In the genomic region with DNA sequence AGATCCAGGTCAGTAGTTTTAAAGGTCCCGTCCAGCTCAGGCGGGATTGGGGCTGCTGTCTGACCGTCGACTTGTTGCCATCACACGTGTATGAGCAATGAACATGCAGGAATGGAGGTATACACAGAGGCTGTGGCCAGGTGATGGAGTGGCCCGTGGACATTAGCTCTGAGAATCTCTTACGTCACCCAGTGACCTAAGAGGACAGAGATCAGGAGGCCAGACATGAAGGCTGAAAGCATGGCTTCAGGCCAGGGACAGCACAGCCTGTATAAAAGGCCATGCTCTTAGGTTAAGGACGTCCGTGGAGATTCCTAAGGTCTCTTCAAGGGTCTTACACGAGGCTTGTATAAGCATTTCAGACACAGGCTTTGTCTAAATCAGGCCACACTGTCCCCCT, we compare ENCODE assay signal across 14 mouse cellular contexts.
A peak's percentile ranks its signal among the peaks of the same experiment; 100 is the strongest.
DNase-seq lines count a peak whose midpoint lies in the region; ATAC-seq and TF ChIP-seq lines count a peak whose summit lies in the region.
"Had no signal": no experiment of that assay in that cellular context is flagged by ENCODE, and none has a peak within 500 bp of the region (broad histone marks: within the 10 kb centered on the region; RNA-seq: fewer than 3 reads in every experiment).

No protein-coding gene starts in this region.

- peaks cover 75% of the 10 kb centered on the region for H3K4me1 ChIP-seq in heart, embryonic 12.5 days (replicated peaks)
- peaks cover 16% of the 10 kb centered on the region for H3K4me1 ChIP-seq in heart, adult 2 months (ENCODE audit: control insufficient read depth, insufficient read depth, low read length)
- H3K4me1 ChIP-seq in liver, postnatal 0 days (ENCODE audit: insufficient read depth) = peaks cover 34% of the 10 kb centered on the region
- H3K4me1 ChIP-seq in liver, embryonic 12.5 days = peaks cover 56% of the 10 kb centered on the region

- H3K9ac ChIP-seq in heart, embryonic 12.5 days = 0 out of 2 replicates have a peak overlapping the region, but pooled peaks have one; percentile 15
- H3K9ac ChIP-seq in heart, adult 2 months (ENCODE audit: low read depth, low read length) = no peak overlapping the region
- H3K9ac ChIP-seq in liver, postnatal 0 days (replicated peaks) = no peak overlapping the region
- no peak overlapping the region for H3K9ac ChIP-seq in liver, embryonic 12.5 days
- H3K9ac ChIP-seq: embryonic facial prominence, embryonic 15.5 days; forebrain, embryonic 13.5 days; hindbrain, embryonic 14.5 days; liver, embryonic 14.5 days had no signal

- no peak overlapping the region for H3K4me2 ChIP-seq in heart, embryonic 12.5 days
- H3K4me2 ChIP-seq in liver, postnatal 0 days (ENCODE audit: low read depth, low read length) = no peak overlapping the region
- no peak overlapping the region for H3K4me2 ChIP-seq in liver, embryonic 12.5 days
- H3K4me2 ChIP-seq: embryonic facial prominence, embryonic 15.5 days; forebrain, embryonic 13.5 days; hindbrain, embryonic 14.5 days had no signal

- intact Hi-C loops in heart, adult 2 months (cut with DNase I) = no loop called here

- H3K9me3 ChIP-seq in heart, embryonic 12.5 days (replicated peaks) = no peaks in the 10 kb centered on the region
- H3K9me3 ChIP-seq in liver, postnatal 0 days (ENCODE audit: low read length) = no peaks in the 10 kb centered on the region
- H3K9me3 ChIP-seq in liver, embryonic 12.5 days (replicated peaks) = no peaks in the 10 kb centered on the region
- H3K9me3 ChIP-seq: embryonic facial prominence, embryonic 15.5 days; forebrain, embryonic 13.5 days had no signal

- TF ChIP-seq CTCF in heart, adult 2 months (IDR thresholded peaks at IDR 0.05) = no peak
- no peak for TF ChIP-seq CTCF in liver, postnatal 0 days (IDR thresholded peaks at IDR 0.05; ENCODE audit: low read depth)

- H3K36me3 ChIP-seq in heart, embryonic 12.5 days = no peaks in the 10 kb centered on the region
- H3K36me3 ChIP-seq in heart, adult 2 months (ENCODE audit: control insufficient read depth, insufficient read depth, low read length) = no peaks in the 10 kb centered on the region
- no peaks in the 10 kb centered on the region for H3K36me3 ChIP-seq in liver, postnatal 0 days (replicated peaks; ENCODE audit: insufficient read depth, low read length)
- no peaks in the 10 kb centered on the region; the same call in 1 of the 2 replicates for H3K36me3 ChIP-seq in liver, embryonic 12.5 days
- H3K36me3 ChIP-seq: embryonic facial prominence, embryonic 15.5 days had no signal

- H3K4me3 ChIP-seq in heart, embryonic 12.5 days = no peak overlapping the region
- no peak overlapping the region for H3K4me3 ChIP-seq in heart, adult 2 months
- no peak overlapping the region for H3K4me3 ChIP-seq in liver, postnatal 0 days (ENCODE audit: low read depth, low read length)
- no peak overlapping the region for H3K4me3 ChIP-seq in liver, embryonic 12.5 days
- H3K4me3 ChIP-seq: embryonic facial prominence, embryonic 15.5 days; forebrain, embryonic 13.5 days had no signal

- no peak for DNase-seq in heart, adult 2 months
- DNase-seq in liver, postnatal 0 days = no peak
- DNase-seq in kidney, adult 18-20 months = peak; percentile 50
- peak; percentile 47 for DNase-seq in kidney, postnatal 14 days
- DNase-seq in yolk sac, embryonic 10.5 days (ENCODE audit: low spot score) = no peak
- DNase-seq: cerebellum, adult 11 months; gastrocnemius, postnatal 10 days had no signal

- ATAC-seq in heart, embryonic 12.5 days (ENCODE audit: insufficient number of reproducible peaks, low FRiP score) = no peak
- ATAC-seq in liver, postnatal 0 days = peak; percentile 69
- ATAC-seq in liver, embryonic 12.5 days = no peak
- ATAC-seq: forebrain, embryonic 13.5 days had no signal

- peak overlapping the region; percentile 58; the same call in 1 of the 2 replicates for H3K27ac ChIP-seq in heart, embryonic 12.5 days (ENCODE audit: poor library complexity, severe bottlenecking)
- no peak overlapping the region for H3K27ac ChIP-seq in heart, adult 2 months
- peak overlapping the region; percentile 57 for H3K27ac ChIP-seq in liver, postnatal 0 days (ENCODE audit: low read depth)
- H3K27ac ChIP-seq in liver, embryonic 12.5 days = no peak overlapping the region
- H3K27ac ChIP-seq: embryonic facial prominence, embryonic 15.5 days; forebrain, embryonic 13.5 days; hindbrain, embryonic 14.5 days; liver, embryonic 14.5 days; macrophage had no signal

- no peak for TF ChIP-seq POLR2A in heart, adult 2 months (IDR thresholded peaks at IDR 0.05; ENCODE audit: insufficient read depth, low read depth, low read length)

- 74% methylated on average over 10 of the region's 10 CpGs for WGBS in heart, embryonic 12.5 days
- 65% methylated on average over 10 of the region's 10 CpGs for WGBS in heart, adult 2 months
- WGBS in liver, postnatal 0 days (ENCODE audit: insufficient replicate concordance) = 66% methylated on average over 10 of the region's 10 CpGs
- WGBS in liver, embryonic 12.5 days (ENCODE audit: insufficient replicate concordance) = 73% methylated on average over 10 of the region's 10 CpGs

- H3K27me3 ChIP-seq in heart, embryonic 12.5 days (replicated peaks) = no peaks in the 10 kb centered on the region
- H3K27me3 ChIP-seq in heart, adult 2 months (ENCODE audit: control insufficient read depth, insufficient read depth, low read length) = no peaks in the 10 kb centered on the region
- H3K27me3 ChIP-seq in liver, postnatal 0 days (ENCODE audit: insufficient read depth, low read length) = no peaks in the 10 kb centered on the region
- no peaks in the 10 kb centered on the region for H3K27me3 ChIP-seq in liver, embryonic 12.5 days (replicated peaks)
- H3K27me3 ChIP-seq: embryonic facial prominence, embryonic 15.5 days; forebrain, embryonic 13.5 days had no signal

- TF ChIP-seq EP300 in heart, adult 2 months (IDR thresholded peaks at IDR 0.05; ENCODE audit: insufficient read depth, low read depth, low read length) = no peak
- no peak for TF ChIP-seq EP300 in liver, postnatal 0 days (IDR thresholded peaks at IDR 0.05; ENCODE audit: low read depth)

- peaks cover 2% of the 10 kb centered on the region for H3K79me2 ChIP-seq in heart, adult 2 months (replicated peaks; ENCODE audit: control insufficient read depth, insufficient read depth, low read length)

Comparison
In these comparisons a context has a peak if more than half of its experiments do, and no peak if none do; other contexts are left out.
1. H3K27ac ChIP-seq: peak in heart, embryonic 12.5 days (single experiment) and liver, postnatal 0 days (single experiment); none in heart, adult 2 months (single experiment) and liver, embryonic 12.5 days (single experiment).
2. DNase-seq: peak in kidney, adult 18-20 months (single experiment) and kidney, postnatal 14 days (single experiment); none in heart, adult 2 months (0 of 2), liver, postnatal 0 days (single experiment) and yolk sac, embryonic 10.5 days (single experiment).